Mouse (Mus musculus): Measurements from ENCODE around the gene Ypel2. TPM values are rescaled to one million over a fixed set of nuclear protein-coding genes. Genes with fewer than 3 reads are reported as not detected.

Gene Ypel2
- 9.5 and 10.4 TPM in 2 replicates for polyA plus RNA-seq (2021; fragmentation: Nextera tagmentation)
- long read RNA-seq, experiment 1, full-length matches to known transcripts: 23 of 44 reads
- long read RNA-seq, experiment 1, partial matches to known transcripts: 0 of 44 reads
- long read RNA-seq, experiment 1, other reads (novel, unspliced or antisense): 21 of 44 reads
- long read RNA-seq, experiment 2, full-length matches to known transcripts: 14 of 53 reads
- long read RNA-seq, experiment 2, partial matches to known transcripts: 1 of 53 reads
- long read RNA-seq, experiment 2, other reads (novel, unspliced or antisense): 38 of 53 reads

DNA sequence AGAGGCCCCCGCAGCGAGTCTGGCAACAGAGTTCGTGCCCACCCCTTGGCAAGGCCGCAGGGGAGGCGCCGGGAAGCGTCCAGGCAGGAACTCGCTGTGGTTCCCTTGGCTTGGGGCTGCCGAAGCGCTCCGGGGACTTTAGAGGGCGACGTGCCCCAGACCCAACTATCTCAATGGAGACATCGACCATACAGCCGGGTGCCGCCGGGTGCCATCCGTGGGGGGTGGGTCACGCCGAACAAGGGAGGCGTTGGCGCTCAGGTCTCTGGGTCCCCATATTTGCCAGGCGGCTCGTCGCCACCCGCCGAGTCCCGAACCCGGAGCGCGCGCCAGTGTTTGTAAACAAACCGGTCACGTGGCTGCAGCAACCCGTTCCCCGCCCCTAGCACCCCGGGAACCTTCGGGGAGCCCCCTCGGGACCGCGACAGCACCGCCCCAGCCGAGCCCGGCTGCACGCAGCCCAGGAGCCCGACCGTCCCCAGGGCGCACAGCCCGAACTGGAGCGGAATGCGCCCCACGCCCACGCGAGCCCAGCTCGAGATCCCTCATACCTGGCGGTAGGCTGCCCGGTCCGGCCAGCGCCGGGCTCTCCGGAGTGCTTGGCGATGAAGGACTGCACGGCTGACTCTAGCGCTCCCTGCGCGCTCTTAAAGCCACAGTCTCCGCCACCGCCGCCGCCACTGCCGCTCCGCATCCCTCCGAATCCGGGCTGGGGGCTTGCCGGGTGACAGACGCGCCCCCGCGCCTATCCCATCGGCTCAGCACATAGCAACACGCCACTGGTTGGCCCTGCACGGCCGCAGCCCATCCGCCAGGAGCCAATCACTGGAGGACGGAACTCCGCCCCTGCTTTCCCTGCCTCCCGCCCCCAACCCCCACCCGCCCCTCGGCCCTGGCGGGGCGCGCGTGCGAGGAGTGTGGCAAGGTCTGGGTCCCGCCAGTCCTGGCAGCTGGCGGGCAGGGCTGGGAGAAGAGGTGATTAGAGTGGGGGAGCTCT is at the start of gene Ypel2:
Gene Ypel2, minus strand, starts transcription at position 667 of the 997 bp plus-strand sequence.

Other genes with a start within 250 kb of the Ypel2 start
- 73.0 and 86.1 TPM in 2 replicates for gene Cltc, start 236.1 kb downstream of the Ypel2 start, polyA plus RNA-seq (2021; fragmentation: Nextera tagmentation)
- gene Dhx40, start 186.0 kb downstream of the Ypel2 start, polyA plus RNA-seq (2021; fragmentation: Nextera tagmentation): 12.2 and 13.5 TPM in 2 replicates
- gene Gdpd1, start 80.4 kb upstream of the Ypel2 start, polyA plus RNA-seq (2021; fragmentation: Nextera tagmentation): 47.0 and 49.0 TPM in 2 replicates
- 10.5 and 11.1 TPM in 2 replicates for gene Smg8, start 93.1 kb upstream of the Ypel2 start, polyA plus RNA-seq (2021; fragmentation: Nextera tagmentation)
- gene Prr11, start 115.0 kb upstream of the Ypel2 start, polyA plus RNA-seq (2021; fragmentation: Nextera tagmentation): 0.09 and 0.10 TPM in 2 replicates
- gene Ska2, start 115.5 kb upstream of the Ypel2 start, polyA plus RNA-seq (2021; fragmentation: Nextera tagmentation): 6.8 and 8.1 TPM in 2 replicates
- 64.8 and 75.8 TPM in 2 replicates for gene Trim37, start 133.4 kb upstream of the Ypel2 start, polyA plus RNA-seq (2021; fragmentation: Nextera tagmentation)

Measured in layer of hippocampus, adult 6 months (tissue).